Mouse (Mus musculus) midbrain, embryonic 16.5 days (tissue): ENCODE measurements around the gene Pth1r. TPM values are rescaled to one million over a fixed set of nuclear protein-coding genes. Genes with fewer than 3 reads are reported as not detected.

Experiments used
- ATAC-seq: fragments of 200-750 bp; cut with Nextera tagmentation; 2 replicates; pipeline ENCODE4 v1.8.0; 2017; ENCODE audit warnings: moderate TSS enrichment
- H3K27ac ChIP-seq: fragments of 300-500 bp; sonication (generic); 2 replicates; pipeline ENCODE4 v1.5.1; 2014; ENCODE audit warnings: mild to moderate bottlenecking, low read length, mixed read lengths
- H3K27me3 ChIP-seq: fragments of 300-500 bp; sonication (generic); 2 replicates; pipeline ENCODE4 v1.6.1; 2014; ENCODE audit warnings: low read depth, low read length, mixed read lengths; ENCODE audit not compliant: control insufficient read depth, insufficient read depth
- H3K36me3 ChIP-seq: fragments of 300-500 bp; sonication (generic); 2 replicates; pipeline ENCODE4 v1.6.1; 2014; ENCODE audit warnings: mild to moderate bottlenecking, low read length, moderate library complexity, mixed read lengths; ENCODE audit not compliant: control insufficient read depth, insufficient read depth
- H3K4me1 ChIP-seq: fragments of 300-500 bp; sonication (generic); 2 replicates; pipeline ENCODE4 v1.6.1; 2014; ENCODE audit warnings: mild to moderate bottlenecking, low read length, mixed read lengths; ENCODE audit not compliant: control insufficient read depth, insufficient read depth
- H3K4me2 ChIP-seq: fragments of 300-500 bp; sonication (generic); 2 replicates; pipeline ENCODE4 v1.6.1; 2014; ENCODE audit warnings: mild to moderate bottlenecking, low read length, mixed read lengths
- H3K4me3 ChIP-seq: fragments of 300-500 bp; sonication (generic); 2 replicates; pipeline ENCODE4 v1.5.1; 2014; ENCODE audit warnings: low read depth, mild to moderate bottlenecking, low read length, moderate library complexity, mixed read lengths
- H3K9ac ChIP-seq: fragments of 300-500 bp; sonication (generic); 2 replicates; pipeline ENCODE4 v1.6.1; 2014; ENCODE audit warnings: low read depth, low read length, mixed read lengths
- H3K9me3 ChIP-seq: fragments of 300-500 bp; sonication (generic); replicated peaks from 2 replicates; pipeline ENCODE4 v1.6.1; 2014; ENCODE audit warnings: mild to moderate bottlenecking, low read length, mixed read lengths; ENCODE audit not compliant: control insufficient read depth, poor library complexity, severe bottlenecking
- WGBS: fragments of 180-500 bp; shearing (Covaris S2); extraction: QIAGEN DNeasy Blood & Tissue Kit; methylation state at CpG from one replicate; pipeline ENCODE4 v1.1.7; 2014; 5-methylcytosine and 5-hydroxymethylcytosine counted together
- polyA plus RNA-seq: library from polyadenylated mRNA; unstranded; fragments of >200 nt; fragmentation: Nextera tagmentation; extraction: Ambion mirVana; gene quantifications from 2 replicates; pipeline ENCODE4 v1.2.1, GENCODE M21; 2015

The Pth1r gene
- polyA plus RNA-seq, 1 experiment from 2014 or later = 8.0 TPM

GRCm38 (mm10) chr9:110742951-110743455 lies 3.9 kb downstream of the Pth1r start:
- Histone ChIP-seq H3K4me3 (peak overlapping the region; percentile 68), H3K4me1 (peaks cover 19% of the 10 kb centered on the region), H3K9me3 (no peaks in the 10 kb centered on the region), H3K27me3 (peaks cover 21% of the 10 kb centered on the region), H3K4me2 (peak overlapping the region; percentile 98), H3K9ac (peak overlapping the region; percentile 80), H3K27ac (no peak overlapping the region), H3K36me3 (no peaks in the 10 kb centered on the region)
- WGBS = 0% methylated on average over 43 of the region's 49 CpGs
- ATAC-seq = peak; percentile 37; the same call in 1 of the 2 replicates

- peak; percentile 68; the same call in 1 of the 2 replicates for ATAC-seq
- 1% methylated on average over 47 of the region's 71 CpGs for WGBS
- no peak overlapping the region for H3K27ac ChIP-seq
- peak overlapping the region; percentile 68 for H3K4me3 ChIP-seq
- H3K9ac ChIP-seq = peak overlapping the region; percentile 80
- no peaks in the 10 kb centered on the region for H3K9me3 ChIP-seq
- peaks cover 21% of the 10 kb centered on the region for H3K27me3 ChIP-seq
- H3K36me3 ChIP-seq = no peaks in the 10 kb centered on the region
- peak overlapping the region; percentile 98 for H3K4me2 ChIP-seq
- H3K4me1 ChIP-seq = peaks cover 20% of the 10 kb centered on the region
Observed at GRCm38 (mm10) chr9:110742295-110742950, 4.5 kb downstream of the Pth1r start.

GRCm38 (mm10) chr9:110741711-110742294 lies 5.1 kb downstream of the Pth1r start, which contains the start of gene Myl3:
Myl3 (plus strand) TSS chr9:110741861.
- Histone ChIP-seq H3K4me1 (peaks cover 20% of the 10 kb centered on the region), H3K36me3 (no peaks in the 10 kb centered on the region), H3K27ac (no peak within 1 kb of the TSS), H3K27me3 (peaks cover 21% of the 10 kb centered on the region), H3K4me3 (peak within 1 kb of the TSS; percentile 68), H3K9me3 (no peaks in the 10 kb centered on the region), H3K9ac (peak within 1 kb of the TSS; percentile 80), H3K4me2 (peak within 1 kb of the TSS; percentile 98)
- ATAC-seq = no peak
- 3% methylated on average over 17 of the region's 17 CpGs for WGBS

GRCm38 (mm10) chr9:110739961-110740360 lies 7.0 kb downstream of the Pth1r start:
- Histone ChIP-seq H3K36me3 (no peaks in the 10 kb centered on the region), H3K4me1 (peaks cover 20% of the 10 kb centered on the region), H3K9me3 (no peaks in the 10 kb centered on the region), H3K9ac (no peak overlapping the region), H3K4me3 (no peak overlapping the region), H3K27ac (no peak overlapping the region), H3K4me2 (no peak overlapping the region), H3K27me3 (peaks cover 21% of the 10 kb centered on the region)
- no peak for ATAC-seq
- 93% methylated on average over 7 of the region's 7 CpGs for WGBS

GRCm38 (mm10) chr9:110738054-110738453 lies 8.9 kb downstream of the Pth1r start:
- Histone ChIP-seq H3K4me2 (no peak overlapping the region), H3K4me1 (peaks cover 19% of the 10 kb centered on the region), H3K27ac (no peak overlapping the region), H3K9ac (no peak overlapping the region), H3K27me3 (peaks cover 13% of the 10 kb centered on the region), H3K4me3 (no peak overlapping the region), H3K36me3 (no peaks in the 10 kb centered on the region), H3K9me3 (no peaks in the 10 kb centered on the region)
- WGBS = 32% methylated on average over 1 of the region's 1 CpGs
- ATAC-seq = no peak

GRCm38 (mm10) chr9:110736362-110736761 lies 10.6 kb downstream of the Pth1r start:
- ATAC-seq = no peak
- Histone ChIP-seq H3K9ac (no peak overlapping the region), H3K4me1 (peaks cover 13% of the 10 kb centered on the region), H3K36me3 (no peaks in the 10 kb centered on the region), H3K4me3 (no peak overlapping the region), H3K27ac (no peak overlapping the region), H3K9me3 (no peaks in the 10 kb centered on the region), H3K27me3 (peaks cover 9% of the 10 kb centered on the region), H3K4me2 (no peak overlapping the region)
- 49% methylated on average over 9 of the region's 9 CpGs for WGBS

GRCm38 (mm10) chr9:110734154-110734553 lies 12.8 kb downstream of the Pth1r start:
- WGBS = 81% methylated on average over 7 of the region's 7 CpGs
- Histone ChIP-seq H3K27ac (no peak overlapping the region), H3K4me2 (no peak overlapping the region), H3K9me3 (no peaks in the 10 kb centered on the region), H3K27me3 (peaks cover 3% of the 10 kb centered on the region; the same call in 1 of the 2 replicates), H3K4me3 (no peak overlapping the region), H3K36me3 (no peaks in the 10 kb centered on the region), H3K9ac (no peak overlapping the region), H3K4me1 (peaks cover 13% of the 10 kb centered on the region)
- ATAC-seq = no peak

- H3K27ac ChIP-seq = no peak overlapping the region
- peak overlapping the region; percentile 41 for H3K4me3 ChIP-seq
- H3K9me3 ChIP-seq = no peaks in the 10 kb centered on the region
- no peaks in the 10 kb centered on the region for H3K36me3 ChIP-seq
- ATAC-seq = no peak
- H3K4me1 ChIP-seq = peaks cover 13% of the 10 kb centered on the region
- peaks cover 3% of the 10 kb centered on the region; the same call in 1 of the 2 replicates for H3K27me3 ChIP-seq
- peak overlapping the region; percentile 78 for H3K4me2 ChIP-seq
- WGBS = 8% methylated on average over 8 of the region's 8 CpGs
- H3K9ac ChIP-seq = peak overlapping the region; percentile 42; the same call in 1 of the 2 replicates
Observed at GRCm38 (mm10) chr9:110733102-110733501, 13.8 kb downstream of the Pth1r start.

GRCm38 (mm10) chr9:110732623-110733022 lies 14.3 kb downstream of the Pth1r start:
- no peaks in the 10 kb centered on the region for H3K9me3 ChIP-seq
- H3K9ac ChIP-seq = peak overlapping the region; percentile 23; the same call in 1 of the 2 replicates
- under 1% methylated on average over 26 of the region's 26 CpGs for WGBS
- no peaks in the 10 kb centered on the region for H3K36me3 ChIP-seq
- peak overlapping the region; percentile 78 for H3K4me2 ChIP-seq
- H3K27me3 ChIP-seq = peaks cover 4% of the 10 kb centered on the region; the same call in 1 of the 2 replicates
- peak; percentile 65 for ATAC-seq
- peaks cover 13% of the 10 kb centered on the region for H3K4me1 ChIP-seq
- peak overlapping the region; percentile 41 for H3K4me3 ChIP-seq
- H3K27ac ChIP-seq = no peak overlapping the region
